Mouse (Mus musculus) layer of hippocampus, adult 9-10 months (tissue): Measurements from ENCODE around the gene Myh6.
"Not testable (repeated sequence)": the region's sequence is repeated elsewhere in the genome, so short reads cannot be mapped to it uniquely, and the experiment has no call there.

Experiments used
- DNase-seq: peaks from one replicate; pipeline ENCODE4 v3.0.0; 2022; ENCODE audit warnings: low spot score

The Myh6 gene

GRCm38 (mm10) chr14:54966320-54966977 is at the start of gene Myh6:
TSS of gene Myh6 (minus strand) at chr14:54966927.
- no peak for DNase-seq

GRCm38 (mm10) chr14:55015767-55016111 is 49.0 kb upstream of the Myh6 start:
- no peak for DNase-seq

GRCm38 (mm10) chr14:55014991-55015766 is 48.5 kb upstream of the Myh6 start, which contains the start of gene Ngdn:
TSS of gene Ngdn (plus strand) at chr14:55015454.
- DNase-seq, result peak; percentile 100

GRCm38 (mm10) chr14:55014591-55014990 is 47.9 kb upstream of the Myh6 start:
- peak; percentile 55 for DNase-seq

- DNase-seq, result no peak
Observed at GRCm38 (mm10) chr14:55011116-55011515, 44.4 kb upstream of the Myh6 start.

- DNase-seq, result no peak
Observed at GRCm38 (mm10) chr14:55008417-55008816, 41.7 kb upstream of the Myh6 start.

GRCm38 (mm10) chr14:55007120-55007908 is 40.6 kb upstream of the Myh6 start:
- DNase-seq, result no peak

GRCm38 (mm10) chr14:55006541-55006940 is 39.8 kb upstream of the Myh6 start:
- DNase-seq, result no peak

- no peak for DNase-seq
Observed at GRCm38 (mm10) chr14:55005967-55006366, 39.2 kb upstream of the Myh6 start.

- DNase-seq, result no peak
Observed at GRCm38 (mm10) chr14:55005506-55005905, 38.8 kb upstream of the Myh6 start.

- DNase-seq, result no peak
Observed at GRCm38 (mm10) chr14:55003878-55004855, 37.4 kb upstream of the Myh6 start.

GRCm38 (mm10) chr14:55002687-55003120 is 36.0 kb upstream of the Myh6 start:
- no peak for DNase-seq

- no peak for DNase-seq
Observed at GRCm38 (mm10) chr14:55001938-55002686, 35.4 kb upstream of the Myh6 start.

GRCm38 (mm10) chr14:55001446-55001845 is 34.7 kb upstream of the Myh6 start:
- no peak for DNase-seq

GRCm38 (mm10) chr14:55000814-55001213 is 34.1 kb upstream of the Myh6 start:
- no peak for DNase-seq

GRCm38 (mm10) chr14:54999868-55000267 is 33.1 kb upstream of the Myh6 start:
- not testable (repeated sequence) for DNase-seq

GRCm38 (mm10) chr14:54998680-54999079 is 32.0 kb upstream of the Myh6 start:
- DNase-seq, result no peak

GRCm38 (mm10) chr14:54997297-54997696 is 30.6 kb upstream of the Myh6 start:
- DNase-seq, result no peak

- no peak for DNase-seq
Observed at GRCm38 (mm10) chr14:54996793-54997192, 30.1 kb upstream of the Myh6 start.

- no peak for DNase-seq
Observed at GRCm38 (mm10) chr14:54995457-54996138, 28.9 kb upstream of the Myh6 start.
